Mouse (Mus musculus) retina, adult 2 months (tissue): ENCODE data around the gene Caml.
"Not testable (repeated sequence)": the region's sequence is repeated elsewhere in the genome, so short reads cannot be mapped to it uniquely, and the experiment has no call there.

Experiments
- DNase-seq: peaks from one replicate; pipeline ENCODE4 v3.0.0-alpha.2; 2012; ENCODE audit warnings: low read depth, low spot score

The Caml gene

DNA sequence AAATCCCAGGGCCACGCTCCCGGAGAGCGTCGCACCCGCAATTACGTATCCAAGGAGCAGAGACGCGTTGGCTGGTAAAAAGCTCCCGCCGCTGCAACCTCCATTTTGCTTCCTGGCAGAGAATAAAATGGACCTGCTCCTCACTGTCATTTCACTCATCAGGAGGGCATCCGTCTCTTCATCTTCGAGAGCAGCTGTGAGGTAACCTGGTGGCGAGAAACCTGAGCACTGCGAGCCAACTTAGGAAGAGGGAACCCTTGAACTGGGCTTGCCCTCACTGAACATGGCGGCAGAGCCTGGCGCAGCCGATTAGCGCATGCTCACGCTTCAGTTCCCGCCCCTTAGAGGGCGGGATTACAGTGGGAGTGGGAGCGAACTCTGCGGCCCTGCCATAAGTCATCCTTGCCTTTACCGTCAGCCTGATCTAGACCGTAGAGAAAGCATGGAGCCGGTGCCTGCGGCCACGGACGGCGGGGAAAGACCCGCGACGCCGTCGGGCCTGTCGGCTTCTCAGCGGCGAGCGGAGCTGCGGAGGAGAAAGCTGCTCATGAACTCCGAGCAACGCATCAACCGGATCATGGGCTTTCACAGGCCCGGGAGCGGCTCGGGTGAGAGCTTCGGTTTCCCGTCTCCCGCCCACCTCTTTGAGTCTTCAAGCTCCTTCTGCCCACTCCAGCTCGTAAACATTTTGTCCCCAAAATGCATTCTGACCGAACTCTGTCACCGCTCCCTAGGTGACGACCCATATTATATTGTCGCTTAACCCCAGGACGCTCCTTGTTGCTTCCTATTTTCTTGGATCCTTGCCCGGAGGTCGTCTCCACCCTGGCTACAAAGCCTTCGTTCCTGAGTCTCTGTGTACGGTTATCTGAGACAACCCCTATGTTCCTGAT is at the start of gene Caml:
TSS of gene Caml (plus strand) at position 357 of the 893 bp plus-strand sequence.
- peak; percentile 78 for DNase-seq

GRCm38 (mm10) chr13:55573432-55573831 is 49.4 kb upstream of the Caml start, which contains the start of gene Tmed9:
Gene Tmed9, plus strand, starts transcription at chr13:55573732.
- no peak for DNase-seq

GRCm38 (mm10) chr13:55574321-55574720 is 48.5 kb upstream of the Caml start:
- DNase-seq, result no peak

GRCm38 (mm10) chr13:55575932-55576331 is 46.9 kb upstream of the Caml start:
- DNase-seq, result no peak

GRCm38 (mm10) chr13:55576872-55577271 is 45.9 kb upstream of the Caml start:
- not testable (repeated sequence) for DNase-seq

- DNase-seq, result no peak
Measured at GRCm38 (mm10) chr13:55578086-55578485, 44.7 kb upstream of the Caml start.

DNA sequence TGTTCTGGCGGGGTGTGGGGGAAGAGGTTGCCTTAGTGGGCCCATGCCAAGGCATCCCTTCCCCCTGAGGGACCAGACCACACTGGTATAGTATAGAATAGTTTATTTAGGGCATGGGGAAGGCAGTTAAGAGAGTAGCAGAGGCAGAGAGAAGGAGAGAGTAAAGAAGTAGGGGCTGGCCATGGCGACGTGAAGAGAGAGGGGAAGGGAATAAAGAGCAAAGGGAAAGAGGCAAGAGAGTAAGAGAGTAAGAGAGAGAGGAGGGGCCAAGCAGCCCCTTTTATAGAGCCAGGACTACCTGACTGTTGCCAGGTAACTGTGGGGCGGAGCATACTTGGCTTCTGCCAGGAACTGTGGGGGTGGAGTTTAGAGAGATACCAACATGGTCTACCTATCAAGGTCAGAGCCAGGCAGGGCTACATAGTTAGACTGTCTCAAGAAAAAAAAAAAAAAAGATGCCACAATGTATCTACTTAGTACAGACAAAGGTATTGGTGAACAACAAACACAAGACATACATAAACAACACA is 30.8 kb upstream of the Caml start:
- DNase-seq, result no peak

- DNase-seq, result peak; percentile 83
Measured at GRCm38 (mm10) chr13:55592512-55593253, 30.1 kb upstream of the Caml start.

GRCm38 (mm10) chr13:55593254-55593747 is 29.5 kb upstream of the Caml start:
- DNase-seq, result no peak

DNA sequence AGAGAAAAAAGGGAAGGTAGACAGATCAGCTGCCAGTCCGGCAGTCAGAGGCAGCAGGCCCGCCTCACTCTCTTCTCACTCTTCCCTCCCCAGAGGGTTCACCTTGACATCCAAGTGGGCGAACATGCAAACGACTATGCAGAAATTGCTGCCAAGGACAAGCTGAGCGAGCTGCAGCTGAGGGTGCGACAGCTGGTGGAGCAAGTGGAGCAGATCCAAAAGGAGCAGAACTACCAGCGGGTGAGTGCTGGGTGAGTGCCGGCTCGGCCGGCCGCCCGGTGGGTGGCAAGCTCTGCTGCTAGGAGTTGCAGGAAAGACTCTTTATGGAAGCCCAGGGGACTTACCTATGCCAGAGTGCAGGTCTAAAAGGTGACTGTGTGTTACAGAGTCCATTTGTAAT is 27.4 kb upstream of the Caml start:
- no peak for DNase-seq

GRCm38 (mm10) chr13:55596802-55597201 is 26.0 kb upstream of the Caml start:
- DNase-seq, result no peak

DNA sequence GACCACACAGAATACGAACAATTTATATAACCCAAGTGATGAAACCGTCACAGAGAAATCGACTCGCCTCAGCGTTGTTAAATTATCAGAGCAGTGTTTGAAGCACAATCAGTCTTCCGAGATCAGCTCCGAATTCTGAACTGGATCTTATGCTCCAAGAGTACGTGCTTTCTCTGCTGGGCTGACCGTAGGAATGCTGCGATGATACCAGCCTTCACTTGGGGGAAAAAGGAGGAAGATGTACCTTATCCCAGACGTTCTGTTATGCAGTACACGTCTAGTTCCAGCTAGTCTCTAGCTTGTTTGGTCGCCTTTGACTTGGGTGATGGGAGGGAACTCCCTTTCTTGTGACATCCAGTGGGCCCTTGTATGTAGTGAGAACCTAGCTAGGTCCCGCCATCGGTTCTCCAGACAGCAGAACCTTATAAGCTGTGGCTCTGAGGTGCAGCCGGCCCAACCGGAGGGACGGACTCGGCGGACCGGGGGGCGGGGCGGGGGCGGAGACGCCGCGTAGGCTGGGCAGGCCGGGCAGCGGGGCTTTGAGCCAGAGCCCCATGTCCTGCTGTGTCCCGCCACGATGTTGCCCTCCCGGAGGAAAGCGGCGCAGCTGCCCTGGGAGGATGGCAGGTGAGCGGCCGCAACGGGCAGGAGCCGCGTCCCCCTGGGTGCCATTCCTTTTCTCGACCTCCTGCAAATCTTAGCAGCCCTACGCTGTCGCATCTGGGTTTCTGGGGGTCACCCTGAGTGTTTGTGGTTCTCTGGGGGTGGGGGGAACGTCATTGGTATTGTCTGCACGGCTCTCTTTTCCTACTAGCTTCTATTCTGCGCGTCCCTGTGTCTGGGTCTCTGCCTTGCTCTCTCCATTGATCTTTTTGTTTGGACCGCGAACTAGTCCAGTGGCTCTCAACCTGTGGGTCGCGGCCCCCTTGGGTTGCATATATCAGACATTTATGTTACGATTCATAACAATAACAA is 23.0 kb upstream of the Caml start, which contains the start of gene B4galt7:
TSS of gene B4galt7 (plus strand) at position 331 of the 975 bp plus-strand sequence.
- peak; percentile 59 for DNase-seq

DNA sequence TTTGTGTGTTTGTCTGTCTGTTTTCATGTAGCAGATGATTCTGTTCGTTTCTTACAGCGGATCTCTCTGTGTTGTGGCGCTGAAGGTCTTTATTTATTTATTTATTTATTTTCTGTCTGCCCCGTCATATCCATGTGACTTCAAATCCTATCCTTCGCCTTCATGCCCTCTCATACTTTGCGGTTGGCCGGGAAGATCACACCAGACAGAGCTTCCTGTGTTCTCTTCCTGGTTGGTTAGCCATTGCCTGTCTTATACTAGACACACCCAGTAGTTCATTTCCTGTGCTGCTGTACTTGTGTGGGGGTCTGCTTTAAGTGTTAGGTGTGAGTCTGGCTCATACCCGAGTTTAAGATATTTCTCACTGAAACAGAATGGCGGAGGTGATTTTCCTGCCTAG is 22.1 kb upstream of the Caml start:
- DNase-seq, result no peak

DNA sequence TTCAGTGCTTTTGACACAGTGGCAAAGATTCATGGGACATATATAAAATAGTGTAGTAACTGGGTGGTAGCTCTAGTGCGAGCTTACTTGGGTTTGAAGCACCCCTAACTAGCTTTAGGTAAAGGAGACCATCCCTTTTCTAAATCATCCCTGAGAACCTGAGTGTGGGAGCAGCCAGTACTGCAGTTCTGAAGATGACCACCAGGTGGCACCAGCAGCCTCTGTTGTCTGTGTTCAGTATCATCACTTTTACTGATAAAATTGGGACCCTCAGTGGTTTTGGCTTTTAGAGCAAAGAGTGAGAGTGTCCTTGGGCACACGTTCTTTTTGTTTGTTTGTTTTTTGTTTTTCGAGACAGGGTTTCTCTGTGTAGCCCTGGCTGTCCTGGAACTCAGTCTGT is 21.2 kb upstream of the Caml start:
- DNase-seq, result no peak

DNA sequence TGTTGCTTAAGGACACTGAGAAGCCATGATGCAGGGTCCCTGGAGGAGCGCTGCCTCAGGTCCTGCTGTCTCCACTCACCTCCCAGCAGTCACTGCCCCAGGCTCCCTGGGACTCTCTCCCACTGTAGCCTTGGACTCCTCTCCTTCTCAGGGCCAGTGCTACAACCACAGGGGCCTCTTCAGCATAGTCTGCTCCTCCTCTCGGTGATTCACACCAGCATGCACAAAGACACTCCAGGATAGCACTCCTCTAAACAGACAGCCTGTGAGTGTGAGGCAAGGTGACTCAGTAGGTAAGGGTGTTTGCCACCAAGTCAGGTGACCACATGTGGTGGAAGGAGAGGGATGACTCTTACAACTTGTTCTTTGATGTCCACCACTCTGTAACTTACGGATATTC is 18.2 kb upstream of the Caml start:
- DNase-seq, result no peak

DNA sequence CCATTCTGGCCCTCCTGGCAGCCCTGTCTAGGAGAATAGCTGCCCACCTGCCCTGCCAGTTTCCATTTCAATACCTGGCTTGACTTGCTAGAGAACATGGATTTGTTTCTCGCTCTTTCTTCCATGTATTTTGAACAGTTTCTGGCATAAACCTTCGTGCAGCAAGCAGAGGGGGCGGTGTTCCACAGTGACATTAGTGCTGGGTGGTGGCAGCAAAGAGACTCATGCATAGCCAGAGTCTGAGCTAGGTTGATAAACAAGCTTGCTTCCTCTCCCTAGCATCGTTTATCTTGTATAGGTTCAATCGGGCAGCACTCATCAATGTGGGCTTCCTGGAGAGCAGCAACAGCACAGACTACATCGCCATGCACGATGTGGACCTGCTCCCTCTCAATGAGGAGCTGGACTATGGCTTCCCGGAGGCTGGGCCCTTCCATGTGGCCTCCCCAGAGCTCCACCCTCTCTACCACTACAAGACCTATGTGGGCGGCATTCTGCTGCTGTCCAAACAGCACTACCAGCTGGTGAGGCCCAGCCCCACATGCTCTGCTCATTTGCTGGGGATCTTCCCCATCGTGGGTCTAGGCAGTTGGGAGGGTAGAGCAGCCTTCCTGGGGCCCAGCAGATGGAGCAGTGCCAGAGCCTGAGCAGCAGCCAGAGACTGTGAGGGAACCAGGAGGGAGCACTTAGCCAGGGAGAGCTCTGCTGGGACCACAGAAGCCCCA is 15.7 kb upstream of the Caml start:
- no peak for DNase-seq

DNA sequence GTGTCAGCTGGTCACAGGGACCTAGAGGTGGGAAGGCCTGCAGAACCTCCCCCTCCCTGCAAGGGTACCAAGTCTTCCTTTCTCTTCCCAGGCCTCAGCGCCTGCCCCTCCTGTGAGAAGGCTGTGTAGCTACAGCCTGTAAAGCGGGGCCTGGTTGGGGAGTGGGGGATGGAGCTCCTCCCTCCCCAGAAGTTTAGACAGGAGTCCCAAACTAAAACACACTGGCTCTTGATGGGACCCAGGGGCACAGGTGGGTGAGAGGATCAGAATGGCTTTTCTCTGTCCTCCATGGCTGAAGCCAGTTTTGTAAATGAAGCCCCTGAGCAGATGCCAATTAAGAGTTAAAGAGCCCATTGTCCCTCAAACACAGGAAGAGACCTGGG is 15.2 kb upstream of the Caml start:
- DNase-seq, result no peak

DNA sequence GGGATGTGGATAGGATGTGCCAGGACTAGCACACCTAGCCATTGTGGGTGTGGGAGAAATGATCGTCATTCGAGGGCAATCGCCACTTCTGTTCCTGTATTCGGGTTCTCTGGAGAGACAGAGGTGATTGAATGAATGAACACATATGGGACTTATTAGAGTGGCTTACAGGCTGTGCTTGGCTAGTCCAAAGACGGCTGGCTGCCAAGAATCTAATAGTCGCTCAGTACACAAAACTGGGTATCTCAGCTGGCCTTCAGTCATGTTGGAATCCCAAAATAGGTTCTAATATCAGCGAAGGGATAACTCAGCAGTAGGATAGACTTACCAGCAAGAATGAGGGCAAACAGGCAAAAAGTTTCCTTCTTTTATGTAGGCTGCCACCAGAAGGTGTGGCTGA is 10.8 kb upstream of the Caml start:
- no peak for DNase-seq

- no peak for DNase-seq
Measured at GRCm38 (mm10) chr13:55613471-55613870, 9.3 kb upstream of the Caml start.

GRCm38 (mm10) chr13:55619328-55619727 is 3.5 kb upstream of the Caml start:
- DNase-seq, result no peak
